Mouse (Mus musculus): ENCODE measurements around the gene Tmem138. TPM values are rescaled to one million over a fixed set of nuclear protein-coding genes. Genes with fewer than 3 reads are reported as not detected.

The Tmem138 gene
- total RNA-seq, 4 experiments from 2014 or later = 12.8 to 19.3 (median 15.4) TPM

Other genes starting within 250 kb of the Tmem138 start
- gene Syt7, start 188.3 kb downstream of the Tmem138 start, total RNA-seq (2022) = 100 to 1,000 TPM; 241 to 317 (median 281) TPM
- gene Lrrc10b, start 119.9 kb downstream of the Tmem138 start, total RNA-seq (2022) = 10 to 100 TPM; 47.8 to 70.9 (median 54.8) TPM
- gene Ppp1r32, start 94.4 kb downstream of the Tmem138 start, total RNA-seq (2022) = 1 to 10 TPM; 1.4 to 3.4 (median 1.9) TPM
- gene Cpsf7, start 52.1 kb downstream of the Tmem138 start, total RNA-seq (2022) = 10 to 100 TPM; 75.6 to 85.5 (median 83.0) TPM
- 10 to 100 TPM; 48.8 to 64.9 (median 58.2) TPM for gene Sdhaf2, start 51.2 kb downstream of the Tmem138 start, total RNA-seq (2022)
- gene Tmem216, start 21.1 kb downstream of the Tmem138 start, total RNA-seq (2022) = 10 to 100 TPM; 10.1 to 14.1 (median 13.3) TPM
- 10 to 100 TPM in 3 of 4 experiments, 1 to 10 TPM in 1; 9.8 to 15.8 (median 12.8) TPM for gene Cyb561a3, start 190 bp downstream of the Tmem138 start, total RNA-seq (2022)
- gene Ddb1, start 28.0 kb upstream of the Tmem138 start, total RNA-seq (2022) = 100 to 1,000 TPM; 191 to 201 (median 197) TPM
- gene Tkfc, start 28.3 kb upstream of the Tmem138 start, total RNA-seq (2022) = 10 to 100 TPM; 15.3 to 21.4 (median 19.9) TPM
- gene Vwce, start 56.9 kb upstream of the Tmem138 start, total RNA-seq (2022) = under 1 TPM; 0.64 to 0.96 (median 0.86) TPM
- not detected for gene Pga5, start 100.7 kb upstream of the Tmem138 start, total RNA-seq (2022)
- gene Vps37c, start 111.4 kb upstream of the Tmem138 start, total RNA-seq (2022) = 10 to 100 TPM; 18.0 to 22.6 (median 20.7) TPM
- gene Cd5, start 161.6 kb upstream of the Tmem138 start, total RNA-seq (2022) = under 1 TPM in 3 of 4 experiments, not detected in 1; 0.14 to 0.59 (median 0.58) TPM